Mouse (Mus musculus) hindbrain, embryonic 11.5 days (tissue): ENCODE data around the gene Ank. TPM values are rescaled to one million over a fixed set of nuclear protein-coding genes. Genes with fewer than 3 reads are reported as not detected.

Experiments used
- ATAC-seq: fragments of 200-750 bp; cut with Nextera tagmentation; 2 replicates; pipeline ENCODE4 v1.8.0; 2017; ENCODE audit warnings: mild to moderate bottlenecking, moderate TSS enrichment, moderate library complexity; ENCODE audit not compliant: low FRiP score
- DNase-seq: peaks from one replicate; pipeline ENCODE4 v3.0.0-alpha.2; 2015; ENCODE audit warnings: low spot score
- H3K27ac ChIP-seq: fragments of 300-500 bp; sonication (generic); 2 replicates; pipeline ENCODE4 v1.5.1; 2014; ENCODE audit warnings: mild to moderate bottlenecking, low read depth, low read length
- H3K27me3 ChIP-seq: fragments of 300-500 bp; sonication (generic); 2 replicates; pipeline ENCODE4 v1.6.1; 2014; ENCODE audit warnings: mild to moderate bottlenecking, low read length, moderate library complexity, mixed read lengths; ENCODE audit not compliant: control insufficient read depth, insufficient read depth
- H3K36me3 ChIP-seq: fragments of 300-500 bp; sonication (generic); 2 replicates; pipeline ENCODE4 v1.6.1; 2014; ENCODE audit warnings: mild to moderate bottlenecking, low read length, moderate library complexity, mixed read lengths; ENCODE audit not compliant: control insufficient read depth, insufficient read depth
- H3K4me1 ChIP-seq: fragments of 300-500 bp; sonication (generic); replicated peaks from 2 replicates; pipeline ENCODE4 v1.6.1; 2014; ENCODE audit warnings: low read length, mixed read lengths; ENCODE audit not compliant: control insufficient read depth, insufficient read depth
- H3K4me2 ChIP-seq: fragments of 300-500 bp; sonication (generic); replicated peaks from 2 replicates; pipeline ENCODE4 v1.6.1; 2014; ENCODE audit warnings: mild to moderate bottlenecking, low read depth, low read length
- H3K4me3 ChIP-seq: fragments of 300-500 bp; sonication (generic); 2 replicates; pipeline ENCODE4 v1.5.1; 2014; ENCODE audit warnings: low read depth, low read length
- H3K9ac ChIP-seq: fragments of 300-500 bp; sonication (generic); 2 replicates; pipeline ENCODE4 v1.6.1; 2014; ENCODE audit warnings: low read depth, low read length
- H3K9me3 ChIP-seq: fragments of 300-500 bp; sonication (generic); 2 replicates; pipeline ENCODE4 v1.6.1; 2016; ENCODE audit warnings: low read length; ENCODE audit not compliant: control insufficient read depth
- WGBS: fragments of 180-500 bp; shearing (Covaris S2); extraction: QIAGEN DNeasy Blood & Tissue Kit; methylation state at CpG from one replicate; pipeline ENCODE4 v1.1.7; 2014; 5-methylcytosine and 5-hydroxymethylcytosine counted together
- polyA plus RNA-seq: library from polyadenylated mRNA; unstranded; fragments of >200 nt; fragmentation: Nextera tagmentation; extraction: Ambion mirVana; gene quantifications from 2 replicates; pipeline ENCODE4 v1.2.1, GENCODE M21; 2014

Ank gene
- polyA plus RNA-seq, 1 experiment from 2014 or later: 12.1 TPM

GRCm38 (mm10) chr15:27585466-27586092 lies 119.1 kb downstream of the Ank start:
- ATAC-seq (no peak), DNase-seq (no peak)
- Histone ChIP-seq H3K4me3 (no peak overlapping the region), H3K36me3 (0 out of 2 replicates have a peak, but pooled peaks cover 2% of the 10 kb centered on the region), H3K27me3 (no peaks in the 10 kb centered on the region), H3K4me2 (no peak overlapping the region), H3K27ac (no peak overlapping the region), H3K4me1 (0 out of 2 replicates have a peak, but pooled peaks cover 6% of the 10 kb centered on the region), H3K9me3 (no peaks in the 10 kb centered on the region), H3K9ac (no peak overlapping the region)
- 85% methylated on average over 4 of the region's 4 CpGs for WGBS

GRCm38 (mm10) chr15:27586093-27586480 lies 119.6 kb downstream of the Ank start:
- ATAC-seq (no peak), DNase-seq (no peak)
- H3K9ac ChIP-seq: no peak overlapping the region
- no peaks in the 10 kb centered on the region for H3K27me3 ChIP-seq
- H3K36me3 ChIP-seq: 0 out of 2 replicates have a peak, but pooled peaks cover 2% of the 10 kb centered on the region
- no peak overlapping the region for H3K4me2 ChIP-seq
- 92% methylated on average over 5 of the region's 5 CpGs for WGBS
- H3K27ac ChIP-seq: no peak overlapping the region
- no peak overlapping the region for H3K4me3 ChIP-seq
- H3K9me3 ChIP-seq: no peaks in the 10 kb centered on the region
- H3K4me1 ChIP-seq: 0 out of 2 replicates have a peak, but pooled peaks cover 6% of the 10 kb centered on the region

- DNase-seq: no peak
- no peaks in the 10 kb centered on the region for H3K36me3 ChIP-seq
- H3K4me3 ChIP-seq: no peak overlapping the region
- H3K27ac ChIP-seq: no peak overlapping the region
- ATAC-seq: no peak
- 79% methylated on average over 14 of the region's 14 CpGs for WGBS
- no peak overlapping the region for H3K4me2 ChIP-seq
- H3K9ac ChIP-seq: no peak overlapping the region
- no peaks in the 10 kb centered on the region for H3K9me3 ChIP-seq
- no peaks in the 10 kb centered on the region for H3K27me3 ChIP-seq
- H3K4me1 ChIP-seq: no peaks in the 10 kb centered on the region
Measured at GRCm38 (mm10) chr15:27588087-27588826, 121.8 kb downstream of the Ank start.

- Histone ChIP-seq H3K4me1 (no peaks in the 10 kb centered on the region), H3K4me3 (no peak overlapping the region), H3K36me3 (no peaks in the 10 kb centered on the region), H3K4me2 (no peak overlapping the region), H3K27ac (no peak overlapping the region), H3K27me3 (no peaks in the 10 kb centered on the region), H3K9ac (no peak overlapping the region), H3K9me3 (no peaks in the 10 kb centered on the region)
- 98% methylated on average over 9 of the region's 9 CpGs for WGBS
- DNase-seq: no peak
- no peak for ATAC-seq
Measured at GRCm38 (mm10) chr15:27590812-27591211, 124.3 kb downstream of the Ank start.

- H3K4me2 ChIP-seq: no peak overlapping the region
- ATAC-seq (no peak), DNase-seq (no peak)
- whole genome bisulfite sequencing: 91% methylated on average over 19 of the region's 19 CpGs
- H3K27me3 ChIP-seq: no peaks in the 10 kb centered on the region
- H3K4me3 ChIP-seq: no peak overlapping the region
- no peaks in the 10 kb centered on the region for H3K9me3 ChIP-seq
- no peak overlapping the region for H3K27ac ChIP-seq
- H3K36me3 ChIP-seq: no peaks in the 10 kb centered on the region
- no peaks in the 10 kb centered on the region for H3K4me1 ChIP-seq
- no peak overlapping the region for H3K9ac ChIP-seq
Measured at GRCm38 (mm10) chr15:27592620-27593320, 126.3 kb downstream of the Ank start.

- Histone ChIP-seq H3K4me3 (no peak overlapping the region), H3K36me3 (no peaks in the 10 kb centered on the region)
- ATAC-seq: no peak
Measured at GRCm38 (mm10) chr15:27593717-27594116, 127.2 kb downstream of the Ank start.

GRCm38 (mm10) chr15:27594973-27595372 lies 128.5 kb downstream of the Ank start:
- no peak overlapping the region for H3K4me3 ChIP-seq
- H3K4me2 ChIP-seq: no peak overlapping the region
- H3K9me3 ChIP-seq: no peaks in the 10 kb centered on the region
- H3K4me1 ChIP-seq: no peaks in the 10 kb centered on the region
- ATAC-seq (no peak), DNase-seq (peak; percentile 15)
- no peaks in the 10 kb centered on the region for H3K36me3 ChIP-seq
- WGBS: 39% methylated on average over 4 of the region's 4 CpGs
- no peak overlapping the region for H3K27ac ChIP-seq
- H3K9ac ChIP-seq: no peak overlapping the region
- no peaks in the 10 kb centered on the region for H3K27me3 ChIP-seq

More at GRCm38 (mm10) chr15:27593717-27594116, 127.2 kb downstream of the Ank start:
- Histone ChIP-seq H3K27me3 (no peaks in the 10 kb centered on the region), H3K9me3 (no peaks in the 10 kb centered on the region), H3K27ac (no peak overlapping the region), H3K4me1 (no peaks in the 10 kb centered on the region), H3K4me2 (no peak overlapping the region), H3K9ac (no peak overlapping the region)
- peak; percentile 25 for DNase-seq
- WGBS: 80% methylated on average over 13 of the region's 13 CpGs

- DNase-seq (peak; percentile 16), ATAC-seq (no peak)
- WGBS: 35% methylated on average over 8 of the region's 8 CpGs
- no peaks in the 10 kb centered on the region for H3K4me1 ChIP-seq
- no peaks in the 10 kb centered on the region for H3K9me3 ChIP-seq
- H3K27ac ChIP-seq: no peak overlapping the region
- no peak overlapping the region for H3K4me3 ChIP-seq
- H3K27me3 ChIP-seq: no peaks in the 10 kb centered on the region
- H3K4me2 ChIP-seq: no peak overlapping the region
- no peaks in the 10 kb centered on the region for H3K36me3 ChIP-seq
- no peak overlapping the region for H3K9ac ChIP-seq
Measured at GRCm38 (mm10) chr15:27595560-27595959, 129.1 kb downstream of the Ank start.
